ENCODE assay signal across 33 mouse cellular contexts in genomic region chr3:109051946-109052331, GRCm38 (mm10). TPM values are rescaled to one million over a fixed set of nuclear protein-coding genes. Genes with fewer than 3 reads are reported as not detected.
DNase-seq lines count a peak whose midpoint lies in the region; ATAC-seq and TF ChIP-seq lines count a peak whose summit lies in the region.
"Had no signal": no experiment of that assay in that cellular context is flagged by ENCODE, and none has a peak within 500 bp of the region (broad histone marks: within the 10 kb centered on the region; RNA-seq: fewer than 3 reads in every experiment).

No protein-coding gene starts in this region.

- WGBS in neural tube, embryonic 13.5 days, result 86% methylated on average over 6 of the region's 6 CpGs
- 80% methylated on average over 6 of the region's 6 CpGs for WGBS in limb, embryonic 10.5 days

- ATAC-seq in neural tube, embryonic 13.5 days (ENCODE audit: low read depth), result no peak
- no peak for ATAC-seq in erythroblast, adult 5-6 weeks (replicated peaks; ENCODE audit: low FRiP score, poor library complexity, severe bottlenecking)
- ATAC-seq: forebrain, embryonic 16.5 days; hindbrain, embryonic 16.5 days had no signal

- no peak for TF ChIP-seq CTCF in gastrocnemius, adult 2 months (IDR thresholded peaks at IDR 0.05)

- peaks cover 19% of the 10 kb centered on the region for H3K4me1 ChIP-seq in neural tube, embryonic 13.5 days (replicated peaks)
- H3K4me1 ChIP-seq in limb, embryonic 10.5 days, result peaks cover 17% of the 10 kb centered on the region
- H3K4me1 ChIP-seq: embryonic facial prominence, embryonic 13.5 days had no signal

- H3K36me3 ChIP-seq in neural tube, embryonic 13.5 days, result no peaks in the 10 kb centered on the region
- no peaks in the 10 kb centered on the region for H3K36me3 ChIP-seq in limb, embryonic 10.5 days
- H3K36me3 ChIP-seq: embryonic facial prominence, embryonic 13.5 days; hindbrain, embryonic 10.5 days; kidney, embryonic 15.5 days; limb, embryonic 13.5 days; liver, embryonic 13.5 days; lung, embryonic 15.5 days had no signal

- H3K4me3 ChIP-seq in gastrocnemius, adult 2 months, result no peak overlapping the region
- H3K4me3 ChIP-seq in neural tube, embryonic 13.5 days, result no peak overlapping the region
- H3K4me3 ChIP-seq in limb, embryonic 10.5 days, result no peak overlapping the region
- H3K4me3 ChIP-seq: embryonic facial prominence, embryonic 13.5 days; hindbrain, embryonic 10.5 days; kidney, embryonic 15.5 days; limb, embryonic 13.5 days; liver, embryonic 13.5 days; lung, embryonic 15.5 days had no signal

- H3K27me3 ChIP-seq in neural tube, embryonic 13.5 days, result no peaks in the 10 kb centered on the region
- H3K27me3 ChIP-seq in limb, embryonic 10.5 days (ENCODE audit: low read depth, poor library complexity, severe bottlenecking), result no peaks in the 10 kb centered on the region
- H3K27me3 ChIP-seq: embryonic facial prominence, embryonic 13.5 days; kidney, embryonic 15.5 days; limb, embryonic 13.5 days; liver, embryonic 13.5 days; lung, embryonic 15.5 days; Patski had no signal

- no peaks in the 10 kb centered on the region for H3K9me3 ChIP-seq in neural tube, embryonic 13.5 days
- no peaks in the 10 kb centered on the region for H3K9me3 ChIP-seq in limb, embryonic 10.5 days (replicated peaks)
- H3K9me3 ChIP-seq: embryonic facial prominence, embryonic 13.5 days; hindbrain, embryonic 10.5 days; kidney, embryonic 15.5 days; limb, embryonic 13.5 days; liver, embryonic 13.5 days; lung, embryonic 15.5 days had no signal

- H3K4me2 ChIP-seq in neural tube, embryonic 13.5 days, result no peak overlapping the region
- H3K4me2 ChIP-seq: embryonic facial prominence, embryonic 13.5 days; kidney, embryonic 15.5 days; limb, embryonic 13.5 days; lung, embryonic 15.5 days; midbrain, embryonic 11.5 days had no signal

- intact Hi-C loops in gastrocnemius, adult 2 months (cut with DNase I), result no loop called here

- H3K9ac ChIP-seq in neural tube, embryonic 13.5 days, result no peak overlapping the region
- H3K9ac ChIP-seq: embryonic facial prominence, embryonic 13.5 days; kidney, embryonic 15.5 days; limb, embryonic 13.5 days; liver, embryonic 13.5 days; lung, embryonic 15.5 days had no signal

- DNase-seq in gastrocnemius, adult 2 months, result no peak
- no peak for DNase-seq in gastrocnemius, adult 18-20 months (ENCODE audit: low spot score)
- DNase-seq in neural tube, embryonic 10.5 days (ENCODE audit: extremely low spot score, low spot score), result no peak
- DNase-seq in limb, embryonic 10.5 days (ENCODE audit: low spot score), result peak; percentile 12
- no peak for DNase-seq in frontal cortex, postnatal 25 days (ENCODE audit: low spot score in 2 of 2)
- DNase-seq in right cerebral cortex, adult 18-20 months, result no peak
- DNase-seq: cerebellum, adult 18-20 months; cerebellum, postnatal 14 days; embryo, embryonic 11 days; kidney, adult 11 months; liver, embryonic 13.5 days; right cerebral cortex, postnatal 25 days; thymus, adult 18-20 months had no signal

- peak overlapping the region; percentile 71 for H3K27ac ChIP-seq in gastrocnemius, adult 2 months
- H3K27ac ChIP-seq in neural tube, embryonic 13.5 days (replicated peaks), result 0 out of 2 replicates have a peak overlapping the region, but pooled peaks have one; percentile 23
- H3K27ac ChIP-seq in limb, embryonic 10.5 days, result no peak overlapping the region
- H3K27ac ChIP-seq: embryonic facial prominence, embryonic 13.5 days; hindbrain, embryonic 10.5 days; kidney, embryonic 15.5 days; limb, embryonic 13.5 days; liver, embryonic 13.5 days; lung, embryonic 15.5 days had no signal

RNA-seq across cellular contexts. Expression of gene Fam102b, which starts 24.5 kb away (rescaled TPM):
- total RNA-seq in gastrocnemius, adult 2 months (2021), result 1 to 10 TPM; 6.2 to 8.0 TPM
- 1 to 10 TPM; 5.2 to 6.1 TPM for total RNA-seq in gastrocnemius, adult 18-20 months (2021)
- polyA plus RNA-seq in neural tube, embryonic 13.5 days (2015; fragmentation: Nextera tagmentation; extraction: Ambion mirVana), result 24.4 and 34.6 TPM in 2 replicates
- polyA plus RNA-seq in limb, embryonic 10.5 days (2016; fragmentation: Nextera tagmentation; extraction: Ambion mirVana), result 4.4 and 4.9 TPM in 2 replicates
- total RNA-seq in erythroblast, adult 5-6 weeks (2015; ENCODE audit: low replicate concordance), result 6.3 and 10.2 TPM in 2 replicates
- 6.3 and 6.5 TPM in 2 replicates for total RNA-seq in erythroblast, adult 5-6 weeks (2017; ENCODE audit: low replicate concordance)

RNA-seq across cellular contexts. Expression of gene Slc25a54, which starts 28.3 kb away (rescaled TPM):
- not detected for total RNA-seq in gastrocnemius, adult 2 months (2021)
- not detected for total RNA-seq in gastrocnemius, adult 18-20 months (2021)
- not detected in 2 replicates for polyA plus RNA-seq in neural tube, embryonic 13.5 days (2015; fragmentation: Nextera tagmentation; extraction: Ambion mirVana)
- not detected in 2 replicates for polyA plus RNA-seq in limb, embryonic 10.5 days (2016; fragmentation: Nextera tagmentation; extraction: Ambion mirVana)
- total RNA-seq in erythroblast, adult 5-6 weeks (2015; ENCODE audit: low replicate concordance), result not detected in 2 replicates
- total RNA-seq in erythroblast, adult 5-6 weeks (2017; ENCODE audit: low replicate concordance), result not detected in 2 replicates
- total RNA-seq: adrenal gland, adult 18-20 months; adrenal gland, postnatal 4 days; ES-E14; gastrocnemius, postnatal 36 days; heart, adult 8-10 months; left cerebral cortex, postnatal 14 days had no signal
- polyA plus RNA-seq: embryonic facial prominence, embryonic 13.5 days; forebrain, embryonic 16.5 days; heart, postnatal 0 days; hindbrain, embryonic 10.5 days; hindbrain, embryonic 16.5 days; kidney, embryonic 15.5 days; limb, embryonic 13.5 days; liver, embryonic 13.5 days; lung, embryonic 15.5 days; midbrain, embryonic 11.5 days; Patski; spleen, adult 2 months; stomach, embryonic 14.5 days had no signal
